Mouse (Mus musculus) activated CD4-positive, CD25-positive, alpha-beta regulatory T cell, adult 9 weeks (primary cell): ENCODE data around the gene 4933412E24Rik. TPM values are rescaled to one million over a fixed set of nuclear protein-coding genes. Genes with fewer than 3 reads are reported as not detected.

Source experiments
- polyA plus RNA-seq: library from polyadenylated mRNA; unstranded; fragments of 100-300 nt; shearing (Covaris generic); gene quantifications from one replicate; pipeline ENCODE4 v1.2.1, GENCODE M21; 2017

Gene 4933412E24Rik
- polyA plus RNA-seq: not detected

DNA sequence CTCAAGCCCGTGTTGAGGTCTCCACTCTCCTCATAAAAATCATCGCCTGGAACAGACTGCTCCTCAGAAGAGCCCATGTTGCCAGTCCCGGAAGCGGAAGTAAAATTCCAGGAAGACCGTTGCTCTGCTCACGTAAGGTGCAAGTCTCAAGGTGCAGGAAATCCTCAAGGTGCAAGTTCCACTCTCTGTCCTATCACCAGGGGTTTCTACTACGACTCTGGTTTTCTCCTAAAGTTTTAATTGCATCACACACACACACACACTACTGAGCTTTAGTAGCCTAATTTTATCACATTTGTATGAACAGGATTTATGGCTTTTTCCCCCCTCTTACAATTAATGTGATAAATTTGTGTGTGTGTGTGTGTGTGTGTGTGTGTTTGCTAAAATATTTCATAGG lies at the start of gene 4933412E24Rik:
TSS of gene 4933412E24Rik (minus strand) at position 101 of the 400 bp plus-strand sequence.

